Mouse (Mus musculus) small intestine, adult 2 months (tissue): ENCODE data around the gene Ccdc8.

Experiments used
- CTCF ChIP-seq: fragments of 200-500 bp; IDR thresholded peaks from 2 replicates; pipeline ENCODE4 v1.5.1; 2012; ENCODE audit warnings: low read depth, mild to moderate bottlenecking, control low read depth, inconsistent platforms, low read length, moderate library complexity, mixed read lengths; ENCODE audit not compliant: insufficient replicate concordance, insufficient read length; ENCODE audit errors: extremely low read depth
- POLR2A ChIP-seq: fragments of 200-500 bp; IDR thresholded peaks from 2 replicates; pipeline ENCODE4 v1.6.1; 2012; ENCODE audit warnings: low read depth, mild to moderate bottlenecking, control low read depth, inconsistent platforms, low read length, moderate library complexity

- TF ChIP-seq POLR2A (peak; percentile 25; the same call in 1 of the 2 replicates), CTCF (no peak)
Measured at GRCm38 (mm10) chr7:17027588-17028343, 35.3 kb downstream of the Ccdc8 start, which contains the start of gene Ppp5c.
